9 mouse cellular contexts compared by ENCODE assay signal in the genomic region with DNA sequence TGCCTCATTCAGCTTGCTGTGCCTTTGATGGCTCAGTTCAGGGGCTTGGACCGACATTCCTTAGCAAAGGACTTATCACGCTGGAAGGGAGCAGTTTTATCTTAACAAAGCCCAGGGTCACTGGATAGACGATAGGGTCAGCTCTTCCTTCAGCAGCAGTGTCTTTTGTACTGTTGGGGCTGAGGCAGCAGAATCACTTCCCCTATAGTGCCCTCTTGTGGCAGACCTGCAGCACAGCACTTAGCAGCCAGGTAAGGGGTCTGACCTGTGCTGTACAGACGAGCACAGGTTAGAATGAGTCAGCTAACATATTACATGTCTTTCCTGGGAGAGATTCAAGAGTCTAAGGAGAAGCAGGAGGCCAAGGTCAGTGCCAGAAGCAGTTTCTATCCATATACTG. TPM values are rescaled to one million over a fixed set of nuclear protein-coding genes. Genes with fewer than 3 reads are reported as not detected.
DNase-seq lines count a peak whose midpoint lies in the region; ATAC-seq and TF ChIP-seq lines count a peak whose summit lies in the region.
"Had no signal": no experiment of that assay in that cellular context is flagged by ENCODE, and none has a peak within 500 bp of the region (broad histone marks: within the 10 kb centered on the region; RNA-seq: fewer than 3 reads in every experiment).

No protein-coding gene starts in this region.

- no peak; the same call in 1 of the 2 replicates for ATAC-seq in kidney, embryonic 14.5 days (ENCODE audit: low FRiP score, low TSS enrichment)
- ATAC-seq in hindbrain, embryonic 14.5 days (ENCODE audit: low FRiP score): peak; percentile 73
- ATAC-seq in lung, postnatal 0 days: peak; percentile 62

- 19% methylated on average over 4 of the region's 4 CpGs for WGBS in kidney, embryonic 14.5 days
- WGBS in hindbrain, embryonic 14.5 days: 5% methylated on average over 4 of the region's 4 CpGs
- WGBS in lung, postnatal 0 days: 8% methylated on average over 4 of the region's 4 CpGs

- TF ChIP-seq CTCF in lung, postnatal 0 days (IDR thresholded peaks at IDR 0.05): peak; percentile 93

- H3K36me3 ChIP-seq in kidney, embryonic 14.5 days (ENCODE audit: control insufficient read depth, insufficient read depth, low read length): peaks cover 52% of the 10 kb centered on the region
- peaks cover 16% of the 10 kb centered on the region; the same call in 1 of the 2 replicates for H3K36me3 ChIP-seq in ES-E14 (ENCODE audit: control insufficient read depth, insufficient read depth, low read length, poor library complexity, severe bottlenecking)
- peaks cover 72% of the 10 kb centered on the region for H3K36me3 ChIP-seq in hindbrain, embryonic 14.5 days (replicated peaks; ENCODE audit: control insufficient read depth, insufficient read depth)
- peaks cover 10% of the 10 kb centered on the region; the same call in 1 of the 2 replicates for H3K36me3 ChIP-seq in lung, postnatal 0 days (ENCODE audit: insufficient read depth, low read length)

- TF ChIP-seq EP300 in lung, postnatal 0 days (IDR thresholded peaks at IDR 0.05): no peak

- no peaks in the 10 kb centered on the region for H3K4me1 ChIP-seq in kidney, embryonic 14.5 days (ENCODE audit: control insufficient read depth, insufficient read depth, low read length)
- peaks cover 3 to 4% of the 10 kb centered on the region in 2 experiments; a peak in 2 of 4 replicates for H3K4me1 ChIP-seq in ES-E14 (ENCODE audit: control insufficient read depth in 2 of 2, insufficient read depth in 2 of 2, low read length in 2 of 2, poor library complexity in 1 of 2)
- no peaks in the 10 kb centered on the region for H3K4me1 ChIP-seq in hindbrain, embryonic 14.5 days (replicated peaks; ENCODE audit: control insufficient read depth, insufficient read depth, low read length)
- no peaks in the 10 kb centered on the region for H3K4me1 ChIP-seq in lung, postnatal 0 days (ENCODE audit: insufficient read depth, low read depth, low read length)

- no peaks in the 10 kb centered on the region for H3K9me3 ChIP-seq in kidney, embryonic 14.5 days (ENCODE audit: control insufficient read depth, low read length)
- H3K9me3 ChIP-seq in ES-E14 (ENCODE audit: control insufficient read depth, insufficient read depth, low read depth, low read length): no peaks in the 10 kb centered on the region
- H3K9me3 ChIP-seq in hindbrain, embryonic 14.5 days (ENCODE audit: control insufficient read depth, low read length): no peaks in the 10 kb centered on the region
- H3K9me3 ChIP-seq in lung, postnatal 0 days (ENCODE audit: low read length): no peaks in the 10 kb centered on the region
- H3K9me3 ChIP-seq: megakaryocyte, embryonic 14.5 days had no signal

- peak; percentile 34 for DNase-seq in kidney, adult 18-20 months
- peak; percentile 46 for DNase-seq in ES-E14 (ENCODE audit: low read depth, low spot score)
- DNase-seq in embryo, embryonic 10 days (ENCODE audit: low spot score): peak; percentile 84
- DNase-seq in hindbrain, embryonic 14.5 days (ENCODE audit: low spot score): peak; percentile 81
- peak; percentile 55 for DNase-seq in lung, postnatal 0 days (ENCODE audit: low spot score)
- DNase-seq in retina, embryonic 14.5 days (ENCODE audit: low spot score): peak; percentile 87
- DNase-seq in adrenal gland, postnatal 25 days: no peak

- in situ Hi-C loops in ES-E14 (cut with MboI; ENCODE audit: low sequenced_read_pairs in 2 of 2, unreplicated experiment in 2 of 2): no loop called here

- no peak overlapping the region for H3K4me2 ChIP-seq in kidney, embryonic 14.5 days (replicated peaks; ENCODE audit: low read depth, low read length)
- H3K4me2 ChIP-seq in hindbrain, embryonic 14.5 days (replicated peaks): no peak overlapping the region
- no peak overlapping the region for H3K4me2 ChIP-seq in lung, postnatal 0 days (replicated peaks; ENCODE audit: low read depth, low read length)

- H3K4me3 ChIP-seq in kidney, embryonic 14.5 days (ENCODE audit: low read length): no peak overlapping the region
- H3K4me3 ChIP-seq in ES-E14 (ENCODE audit: insufficient read depth in 1 of 2, low read depth in 1 of 2, low read length in 2 of 2, poor library complexity in 1 of 2, severe bottlenecking in 1 of 2): no peak overlapping the region
- H3K4me3 ChIP-seq in hindbrain, embryonic 14.5 days (replicated peaks; ENCODE audit: low read length): no peak overlapping the region
- no peak overlapping the region for H3K4me3 ChIP-seq in lung, postnatal 0 days (ENCODE audit: low read depth, low read length)
- H3K4me3 ChIP-seq: megakaryocyte, embryonic 14.5 days had no signal

- no peak overlapping the region for H3K27ac ChIP-seq in kidney, embryonic 14.5 days (ENCODE audit: low read depth, low read length)
- H3K27ac ChIP-seq in ES-E14 (ENCODE audit: insufficient read depth, low read depth, low read length, poor library complexity, severe bottlenecking): no peak overlapping the region
- H3K27ac ChIP-seq in hindbrain, embryonic 14.5 days: no peak overlapping the region
- H3K27ac ChIP-seq in lung, postnatal 0 days (ENCODE audit: low read length): no peak overlapping the region

- H3K27me3 ChIP-seq in kidney, embryonic 14.5 days (ENCODE audit: control insufficient read depth, insufficient read depth, low read length): no peaks in the 10 kb centered on the region
- no peaks in the 10 kb centered on the region for H3K27me3 ChIP-seq in hindbrain, embryonic 14.5 days (ENCODE audit: control insufficient read depth, insufficient read depth, low read length)
- no peaks in the 10 kb centered on the region for H3K27me3 ChIP-seq in lung, postnatal 0 days (replicated peaks; ENCODE audit: insufficient read depth, low read length)
- H3K27me3 ChIP-seq: megakaryocyte, embryonic 14.5 days had no signal

- H3K9ac ChIP-seq in kidney, embryonic 14.5 days (ENCODE audit: low read depth, low read length): no peak overlapping the region
- H3K9ac ChIP-seq in ES-E14 (ENCODE audit: insufficient read depth, low read depth, low read length, poor library complexity, severe bottlenecking): no peak overlapping the region
- H3K9ac ChIP-seq in hindbrain, embryonic 14.5 days: no peak overlapping the region
- no peak overlapping the region for H3K9ac ChIP-seq in lung, postnatal 0 days (replicated peaks; ENCODE audit: low read depth)

TF ChIP-seq in ES-E14, 5 proteins besides CTCF, POLR2A, EP300 and RAD21:
- no peak for TF ChIP-seq HCFC1 (IDR thresholded peaks at IDR 0.05; ENCODE audit: borderline replicate concordance, insufficient read depth, low read length)
- peak; percentile 90 for TF ChIP-seq MAFK (IDR thresholded peaks at IDR 0.05; ENCODE audit: insufficient read depth, low read depth, low read length)

RNA-seq across cellular contexts. Expression of a gene that starts 19.8 kb away (rescaled TPM):
- not detected in 2 replicates for polyA plus RNA-seq in kidney, embryonic 14.5 days (2014; fragmentation: Nextera tagmentation; extraction: Ambion mirVana)
- 0.48 and 0.62 TPM in 2 replicates for total RNA-seq in ES-E14 (2012; rRNA removed)
- 1.9 and 2.8 TPM in 2 replicates for polyA plus RNA-seq in hindbrain, embryonic 14.5 days (2014; fragmentation: Nextera tagmentation; extraction: Ambion mirVana)
- polyA plus RNA-seq in lung, postnatal 0 days (2015; fragmentation: Nextera tagmentation; extraction: Ambion mirVana): 2.6 and 2.9 TPM in 2 replicates
- 0.88 TPM in 1 of 2 replicates, not detected in the other for total RNA-seq in adrenal gland, postnatal 25 days (2021)

RNA-seq across cellular contexts. Expression of a gene that starts 22.5 kb away (rescaled TPM):
- polyA plus RNA-seq in kidney, embryonic 14.5 days (2014; fragmentation: Nextera tagmentation; extraction: Ambion mirVana): 40.7 and 63.0 TPM in 2 replicates
- total RNA-seq in ES-E14 (2012; rRNA removed): 37.7 and 38.0 TPM in 2 replicates
- 57.5 and 63.4 TPM in 2 replicates for polyA plus RNA-seq in hindbrain, embryonic 14.5 days (2014; fragmentation: Nextera tagmentation; extraction: Ambion mirVana)
- 19.8 and 20.0 TPM in 2 replicates for polyA plus RNA-seq in lung, postnatal 0 days (2015; fragmentation: Nextera tagmentation; extraction: Ambion mirVana)
- 59.8 and 70.4 TPM in 2 replicates for total RNA-seq in adrenal gland, postnatal 25 days (2021)

RNA-seq across cellular contexts. Expression of a gene that starts 23.4 kb away (rescaled TPM):
- polyA plus RNA-seq in kidney, embryonic 14.5 days (2014; fragmentation: Nextera tagmentation; extraction: Ambion mirVana): 65.1 and 65.6 TPM in 2 replicates
- 24.3 and 31.3 TPM in 2 replicates for total RNA-seq in ES-E14 (2012; rRNA removed)
- 67.6 and 68.4 TPM in 2 replicates for polyA plus RNA-seq in hindbrain, embryonic 14.5 days (2014; fragmentation: Nextera tagmentation; extraction: Ambion mirVana)
- 46.4 and 49.8 TPM in 2 replicates for polyA plus RNA-seq in lung, postnatal 0 days (2015; fragmentation: Nextera tagmentation; extraction: Ambion mirVana)
- total RNA-seq in adrenal gland, postnatal 25 days (2021): 60.6 and 63.5 TPM in 2 replicates

RNA-seq across cellular contexts. Expression of a gene that starts 45.3 kb away (rescaled TPM):
- polyA plus RNA-seq in kidney, embryonic 14.5 days (2014; fragmentation: Nextera tagmentation; extraction: Ambion mirVana): 0.91 and 1.0 TPM in 2 replicates
- 0.27 and 0.37 TPM in 2 replicates for total RNA-seq in ES-E14 (2012; rRNA removed)
- polyA plus RNA-seq in hindbrain, embryonic 14.5 days (2014; fragmentation: Nextera tagmentation; extraction: Ambion mirVana): 1.5 and 1.6 TPM in 2 replicates
- polyA plus RNA-seq in lung, postnatal 0 days (2015; fragmentation: Nextera tagmentation; extraction: Ambion mirVana): 3.7 and 3.9 TPM in 2 replicates
- total RNA-seq in adrenal gland, postnatal 25 days (2021): 2.2 and 2.5 TPM in 2 replicates

RNA-seq across cellular contexts. Expression of a gene that starts 53.5 kb away (rescaled TPM):
- polyA plus RNA-seq in kidney, embryonic 14.5 days (2014; fragmentation: Nextera tagmentation; extraction: Ambion mirVana): 57.6 and 67.5 TPM in 2 replicates
- total RNA-seq in ES-E14 (2012; rRNA removed): 29.2 and 30.1 TPM in 2 replicates
- polyA plus RNA-seq in hindbrain, embryonic 14.5 days (2014; fragmentation: Nextera tagmentation; extraction: Ambion mirVana): 53.3 and 59.6 TPM in 2 replicates
- 43.0 and 44.5 TPM in 2 replicates for polyA plus RNA-seq in lung, postnatal 0 days (2015; fragmentation: Nextera tagmentation; extraction: Ambion mirVana)
- 16.2 and 20.6 TPM in 2 replicates for total RNA-seq in adrenal gland, postnatal 25 days (2021)
